Mouse (Mus musculus) spleen, adult 2 months (tissue): ENCODE results near the gene Dusp23. TPM values are rescaled to one million over a fixed set of nuclear protein-coding genes. Genes with fewer than 3 reads are reported as not detected.

Experiments used
- DNase-seq, 2 experiments: peaks; one replicate each; pipeline versions ENCODE4 v3.0.0 to v3.0.0-alpha.2; 2012 to 2021; ENCODE audit warnings: low spot score in 2 of 2, low read depth in 1 of 2
- H3K27ac ChIP-seq: fragments of 200-500 bp; 2 replicates; pipeline ENCODE4 v1.5.1; 2012; ENCODE audit warnings: low read length, inconsistent platforms; ENCODE audit not compliant: insufficient read depth
- H3K27me3 ChIP-seq: fragments of 200-500 bp; 2 replicates; pipeline ENCODE4 v1.6.1; 2012; ENCODE audit warnings: mild to moderate bottlenecking, moderate library complexity, low read length, inconsistent platforms; ENCODE audit not compliant: control insufficient read depth, insufficient read depth
- H3K36me3 ChIP-seq: fragments of 200-500 bp; 2 replicates; pipeline ENCODE4 v1.6.1; 2012; ENCODE audit warnings: mild to moderate bottlenecking, low read length, inconsistent platforms; ENCODE audit not compliant: control insufficient read depth, insufficient read depth
- H3K4me1 ChIP-seq: fragments of 200-500 bp; 2 replicates; pipeline ENCODE4 v1.6.1; 2011; ENCODE audit warnings: inconsistent platforms; ENCODE audit not compliant: control insufficient read depth, insufficient read depth, insufficient read length
- H3K4me3 ChIP-seq: fragments of 200-500 bp; 2 replicates; pipeline ENCODE4 v1.5.1; 2011; ENCODE audit warnings: mild to moderate bottlenecking, inconsistent platforms; ENCODE audit not compliant: insufficient read depth, insufficient read length; ENCODE audit errors: extremely low read depth
- CTCF ChIP-seq: fragments of 200-500 bp; IDR thresholded peaks from 2 replicates; pipeline ENCODE4 v1.5.1; 2011; ENCODE audit warnings: mild to moderate bottlenecking, inconsistent platforms; ENCODE audit not compliant: insufficient read depth, insufficient read length, insufficient replicate concordance; ENCODE audit errors: extremely low read depth
- POLR2A ChIP-seq: fragments of 200-500 bp; IDR thresholded peaks from 2 replicates; pipeline ENCODE4 v1.6.1; 2011; ENCODE audit warnings: low read depth, low read length, inconsistent platforms
- WGBS: fragments of 180-500 bp; shearing (Covaris S2); methylation state at CpG from one replicate; pipeline ENCODE4 v1.1.7; 2018; 5-methylcytosine and 5-hydroxymethylcytosine counted together
- polyA plus RNA-seq: library from polyadenylated mRNA; depleted of rRNA; stranded (reverse); fragments of >200 nt; gene quantifications from 2 replicates; pipeline ENCODE4 v1.2.3, GENCODE M21; 2012

Dusp23 gene
- polyA plus RNA-seq, 1 experiment, result 11.4 TPM

- no peak overlapping the region for H3K4me3 ChIP-seq
- no peak for DNase-seq
- WGBS, result 80% methylated on average over 3 of the region's 3 CpGs
Observed at GRCm38 (mm10) chr1:172624081-172624480, 8.7 kb downstream of the Dusp23 start.

DNA sequence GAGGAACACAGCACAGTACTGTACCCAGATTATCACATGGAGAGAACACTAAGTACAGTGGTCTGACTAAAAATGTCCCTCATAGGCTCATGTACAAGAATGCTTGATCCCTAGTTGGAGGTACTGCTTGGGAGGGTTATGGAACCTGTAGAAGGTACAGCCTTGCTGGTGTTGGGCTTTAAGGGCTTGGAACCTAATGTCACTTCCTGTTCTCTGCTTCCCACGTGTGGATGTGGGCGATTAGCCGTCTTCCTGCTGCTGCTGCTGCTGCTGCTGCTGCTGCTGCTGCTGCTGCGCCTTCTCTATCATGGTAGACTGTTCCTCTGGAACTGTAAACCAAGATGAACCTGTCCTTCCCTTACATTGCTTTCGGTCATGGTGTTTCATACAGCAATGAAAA lies 9.2 kb downstream of the Dusp23 start:
- Histone ChIP-seq H3K4me1 (no peaks in the 10 kb centered on the region), H3K4me3 (no peak overlapping the region), H3K36me3 (no peaks in the 10 kb centered on the region), H3K27ac (no peak overlapping the region), H3K27me3 (no peaks in the 10 kb centered on the region)
- TF ChIP-seq POLR2A (no peak), CTCF (no peak)
- DNase-seq, result no peak
- WGBS, result 38% methylated on average over 5 of the region's 5 CpGs

More at GRCm38 (mm10) chr1:172624081-172624480, 8.7 kb downstream of the Dusp23 start:
- no peaks in the 10 kb centered on the region for H3K27me3 ChIP-seq
- no peak for TF ChIP-seq CTCF
- TF ChIP-seq POLR2A, result no peak
- no peaks in the 10 kb centered on the region for H3K36me3 ChIP-seq
- no peak overlapping the region for H3K27ac ChIP-seq
- no peaks in the 10 kb centered on the region for H3K4me1 ChIP-seq

DNA sequence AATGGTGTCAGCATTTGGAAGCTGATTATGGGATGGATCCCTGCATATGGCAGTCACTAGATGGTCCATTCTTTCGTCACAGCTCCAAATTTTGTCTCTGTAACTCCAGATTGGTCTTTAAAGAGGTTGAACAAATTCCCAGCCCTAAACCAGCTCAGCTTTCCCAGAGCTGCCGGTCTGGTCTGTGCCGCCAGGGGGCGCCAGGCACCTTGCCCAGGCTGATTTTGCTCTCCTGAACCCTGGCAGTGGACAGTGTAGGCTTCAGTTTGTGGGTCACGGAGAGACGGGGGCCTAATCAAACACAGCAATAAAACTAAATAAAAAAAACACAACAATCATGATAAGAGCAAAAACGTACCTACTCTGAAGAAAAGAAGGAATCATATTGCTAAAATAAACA lies 13.5 kb downstream of the Dusp23 start:
- Histone ChIP-seq H3K36me3 (no peaks in the 10 kb centered on the region), H3K4me3 (no peak overlapping the region), H3K27ac (no peak overlapping the region), H3K27me3 (no peaks in the 10 kb centered on the region), H3K4me1 (no peaks in the 10 kb centered on the region)
- DNase-seq, result peak; percentile 4 to 63
- TF ChIP-seq POLR2A (no peak), CTCF (peak; percentile 96)
- WGBS, result 13% methylated on average over 7 of the region's 7 CpGs

DNA sequence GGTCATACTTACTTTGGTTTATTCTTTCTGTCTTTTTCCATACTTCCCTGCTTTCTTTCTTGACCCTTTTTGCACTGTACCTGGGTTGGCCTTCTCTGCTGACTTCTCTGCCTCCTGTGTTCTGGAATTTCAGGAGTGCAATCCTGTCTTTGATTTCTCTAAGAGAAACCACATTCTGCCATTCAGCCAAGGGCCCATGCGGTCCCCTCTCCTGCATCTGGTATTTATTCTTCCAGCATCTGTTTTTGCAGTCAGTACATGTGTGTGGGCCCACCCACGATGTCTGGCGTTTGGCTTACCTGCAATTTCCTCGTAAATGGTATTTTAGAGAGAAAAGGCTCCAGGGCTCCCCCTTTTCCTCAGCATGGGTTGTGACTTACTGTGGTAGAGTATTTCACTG lies 14.6 kb downstream of the Dusp23 start:
- H3K4me3 ChIP-seq, result no peak overlapping the region
- WGBS, result 90% methylated on average over 4 of the region's 4 CpGs
- TF ChIP-seq POLR2A (no peak), CTCF (no peak)

GRCm38 (mm10) chr1:172617365-172618076 lies 15.2 kb downstream of the Dusp23 start:
- Histone ChIP-seq H3K4me1 (no peaks in the 10 kb centered on the region), H3K36me3 (no peaks in the 10 kb centered on the region), H3K27ac (no peak overlapping the region), H3K4me3 (no peak overlapping the region), H3K27me3 (no peaks in the 10 kb centered on the region)
- TF ChIP-seq POLR2A, result no peak
- no peak for TF ChIP-seq CTCF
- no peak for DNase-seq
- WGBS, result 70% methylated on average over 14 of the region's 14 CpGs

More for the DNA sequence above, 14.6 kb downstream of the Dusp23 start:
- Histone ChIP-seq H3K27ac (no peak overlapping the region), H3K36me3 (no peaks in the 10 kb centered on the region), H3K27me3 (no peaks in the 10 kb centered on the region), H3K4me1 (no peaks in the 10 kb centered on the region)
- DNase-seq, result no peak

DNA sequence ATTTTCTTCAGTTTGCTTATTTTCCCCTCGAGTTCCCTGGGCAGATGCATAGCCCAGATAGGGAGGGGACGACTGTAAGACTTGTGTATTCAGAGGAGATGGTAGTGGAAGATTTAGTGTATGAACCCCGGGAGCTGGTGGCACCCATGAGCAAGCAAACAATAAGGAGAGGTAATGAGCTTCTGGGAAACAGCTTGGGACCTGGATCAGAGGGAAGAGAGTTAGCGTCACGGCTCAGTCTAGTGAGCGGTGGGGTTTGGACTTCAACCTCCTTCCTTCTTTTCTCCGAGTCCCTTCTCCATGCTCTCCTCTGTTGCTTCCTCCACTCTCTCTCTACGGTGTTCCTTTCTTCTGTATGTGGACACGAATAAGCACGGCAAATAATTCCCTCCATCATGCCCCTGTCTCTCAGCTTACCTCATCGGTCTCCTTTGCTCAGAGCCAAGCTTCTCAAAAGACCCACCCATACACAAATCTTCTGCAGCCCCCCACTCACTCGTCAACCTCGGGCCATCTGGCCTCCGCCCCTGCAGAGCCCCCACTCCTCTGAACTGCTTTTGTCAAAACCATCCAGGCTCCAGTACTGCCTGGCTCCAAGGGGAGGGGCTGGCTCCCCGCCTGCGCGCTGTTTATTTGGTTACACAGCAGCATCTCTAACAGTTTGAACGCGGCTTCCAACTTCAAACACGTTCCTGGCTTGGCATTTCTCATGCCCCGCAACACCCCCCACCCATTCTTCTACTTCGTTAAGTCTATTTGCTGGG lies 16.0 kb downstream of the Dusp23 start:
- Histone ChIP-seq H3K4me3 (no peak overlapping the region), H3K27me3 (no peaks in the 10 kb centered on the region), H3K4me1 (no peaks in the 10 kb centered on the region), H3K27ac (no peak overlapping the region), H3K36me3 (no peaks in the 10 kb centered on the region)
- no peak for TF ChIP-seq POLR2A
- TF ChIP-seq CTCF, result no peak
- DNase-seq, result no peak
- 40% methylated on average over 22 of the region's 22 CpGs for WGBS

DNA sequence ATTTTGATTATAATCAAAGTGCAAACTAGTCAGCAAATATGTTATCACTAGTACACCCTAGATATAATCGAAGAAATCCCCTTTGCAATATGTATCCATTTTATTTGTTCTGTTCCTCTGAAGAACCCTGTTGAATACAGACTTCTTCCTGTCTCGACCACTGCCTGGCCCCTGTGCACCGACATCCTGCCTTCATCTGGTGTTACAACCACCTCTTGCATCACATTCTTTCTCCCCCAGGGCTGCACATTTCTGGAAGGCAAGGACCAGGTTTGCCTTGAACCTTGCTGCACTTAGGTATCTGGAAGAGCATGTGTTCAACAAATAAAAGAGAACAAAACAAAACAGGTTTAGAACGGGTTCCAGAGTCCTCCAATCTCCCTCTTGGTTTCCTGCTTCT lies 17.4 kb downstream of the Dusp23 start:
- WGBS, result 21% methylated on average over 4 of the region's 4 CpGs
- Histone ChIP-seq H3K36me3 (no peaks in the 10 kb centered on the region), H3K27ac (no peak overlapping the region), H3K4me1 (no peaks in the 10 kb centered on the region), H3K27me3 (no peaks in the 10 kb centered on the region), H3K4me3 (no peak overlapping the region)
- TF ChIP-seq POLR2A (no peak), CTCF (no peak)
- DNase-seq, result no peak
